Mouse (Mus musculus): ENCODE results near the gene Rab31.

Gene Rab31

DNA sequence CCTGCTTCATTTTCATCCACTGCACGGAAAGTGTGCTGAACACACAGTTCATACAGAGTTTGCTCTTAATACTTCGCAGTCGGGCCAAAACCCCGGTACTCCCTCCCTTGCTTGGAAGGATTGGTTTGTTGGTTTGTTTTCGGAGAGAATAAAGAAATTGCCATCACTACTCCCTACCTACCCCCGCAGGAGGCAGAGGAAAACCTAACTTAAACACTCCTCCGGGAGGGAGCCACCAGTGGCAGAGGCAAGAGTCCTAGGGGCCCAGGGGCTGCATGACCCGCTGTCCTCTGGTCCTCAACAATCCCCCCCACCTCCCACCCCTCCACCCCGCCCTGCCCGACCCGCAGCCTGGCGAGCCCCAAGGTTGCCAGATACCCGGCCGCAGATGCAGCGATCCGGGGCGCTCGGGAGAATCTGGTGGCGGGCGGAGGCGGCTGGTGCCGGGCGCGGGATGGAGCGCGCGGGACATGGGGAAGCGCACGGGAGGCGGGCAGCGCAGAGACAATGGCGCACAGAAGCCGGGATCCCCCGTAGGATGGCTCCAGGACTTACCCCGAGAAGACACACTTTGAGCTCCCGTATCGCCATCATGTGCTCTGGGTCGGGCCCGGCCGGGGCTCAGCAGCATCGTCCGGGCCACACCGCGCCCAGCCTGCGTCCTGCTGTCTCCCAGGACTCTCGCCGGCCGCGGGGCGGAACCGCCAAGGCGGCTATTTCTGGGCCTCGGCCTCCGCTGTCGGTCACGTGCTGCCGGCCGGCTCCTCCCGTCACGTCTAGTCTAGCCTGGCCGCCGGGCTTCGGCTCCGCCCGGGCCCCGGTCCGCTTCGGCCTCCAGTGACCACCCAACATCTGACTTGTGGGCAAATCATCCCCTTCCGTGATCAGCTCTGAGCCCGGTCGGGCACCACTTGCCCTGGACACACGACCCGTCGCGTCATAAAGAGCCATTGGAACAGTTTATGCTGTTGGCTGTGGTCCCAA is at the start of gene Rab31:
TSS of gene Rab31 (minus strand) at position 802 of the 984 bp plus-strand sequence.
- DNase-seq (ENCODE audit: low spot score) = no peak

- no peak for DNase-seq (ENCODE audit: low spot score)
These were observed 47.6 kb upstream of the Rab31 start for GRCm38 (mm10) chr17:65820197-65820596.

DNA sequence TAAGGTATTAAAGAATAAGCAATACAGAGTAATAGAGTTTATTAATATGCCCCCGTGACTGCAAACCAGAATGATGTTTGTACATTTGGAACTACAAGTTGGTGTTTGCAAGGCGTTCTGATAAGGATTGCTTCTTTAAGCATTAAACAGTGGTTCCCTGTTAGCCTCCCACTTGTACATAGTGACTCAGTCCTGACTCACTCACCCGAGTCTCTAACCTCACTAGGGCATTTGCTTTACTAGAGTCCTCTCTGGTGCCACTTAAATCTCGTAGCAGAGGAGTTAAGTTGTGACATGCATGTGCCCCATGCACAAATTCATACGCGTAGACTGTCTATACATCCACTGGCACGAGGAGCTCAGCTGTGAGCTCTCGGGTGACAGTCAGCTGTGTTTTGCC is 41.2 kb upstream of the Rab31 start:
- DNase-seq (ENCODE audit: low spot score) = no peak

- no peak for DNase-seq (ENCODE audit: low spot score)
These were observed 38.5 kb upstream of the Rab31 start for GRCm38 (mm10) chr17:65811032-65811431.

DNA sequence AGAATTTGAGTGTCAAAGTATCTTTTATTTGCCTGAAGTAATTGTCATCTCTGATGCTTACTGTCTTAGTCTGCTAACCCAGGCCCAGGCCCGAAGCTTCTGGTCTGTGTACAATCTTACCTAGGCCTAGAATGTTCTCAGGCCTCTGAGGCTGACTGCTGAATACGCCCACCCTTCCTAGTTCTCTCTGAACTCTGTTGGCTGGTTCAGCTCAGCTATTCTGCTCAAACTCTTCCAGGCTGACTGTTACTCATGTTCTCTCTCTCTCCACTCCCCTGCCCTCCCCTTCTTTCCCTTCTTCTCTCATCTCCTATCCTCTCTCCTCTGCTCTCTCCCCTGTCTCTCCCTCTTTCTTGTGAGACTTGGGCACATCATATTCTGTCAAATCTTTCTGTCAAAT is 33.9 kb upstream of the Rab31 start:
- no peak for DNase-seq (ENCODE audit: low spot score)

- DNase-seq (ENCODE audit: low spot score) = no peak
These were observed 33.4 kb upstream of the Rab31 start for GRCm38 (mm10) chr17:65805966-65806365.

GRCm38 (mm10) chr17:65802026-65802425 is 29.5 kb upstream of the Rab31 start:
- DNase-seq (ENCODE audit: low spot score) = no peak

- no peak for DNase-seq (ENCODE audit: low spot score)
These were observed 27.9 kb upstream of the Rab31 start for GRCm38 (mm10) chr17:65800451-65800850.

GRCm38 (mm10) chr17:65799353-65799752 is 26.8 kb upstream of the Rab31 start:
- DNase-seq (ENCODE audit: low spot score) = no peak

DNA sequence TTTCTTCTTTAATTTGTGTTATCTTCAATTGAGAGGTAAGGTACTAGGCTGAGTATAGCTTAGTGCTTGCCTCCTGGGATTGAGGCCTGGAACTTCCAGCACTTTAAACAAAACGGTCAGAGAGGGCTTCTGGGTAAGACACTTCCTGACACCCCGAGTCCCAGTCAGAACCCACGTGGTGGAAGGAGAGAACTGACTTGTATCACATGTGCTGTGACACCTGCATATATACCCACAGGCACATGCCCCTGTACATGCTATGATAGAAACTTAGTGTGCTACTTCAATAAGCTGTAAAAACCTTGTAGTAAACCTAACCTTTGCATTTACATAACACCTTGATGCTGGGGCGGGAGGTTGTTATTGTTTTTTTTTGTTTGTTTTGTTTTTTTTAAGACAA is 25.9 kb upstream of the Rab31 start:
- DNase-seq (ENCODE audit: low spot score) = no peak

DNA sequence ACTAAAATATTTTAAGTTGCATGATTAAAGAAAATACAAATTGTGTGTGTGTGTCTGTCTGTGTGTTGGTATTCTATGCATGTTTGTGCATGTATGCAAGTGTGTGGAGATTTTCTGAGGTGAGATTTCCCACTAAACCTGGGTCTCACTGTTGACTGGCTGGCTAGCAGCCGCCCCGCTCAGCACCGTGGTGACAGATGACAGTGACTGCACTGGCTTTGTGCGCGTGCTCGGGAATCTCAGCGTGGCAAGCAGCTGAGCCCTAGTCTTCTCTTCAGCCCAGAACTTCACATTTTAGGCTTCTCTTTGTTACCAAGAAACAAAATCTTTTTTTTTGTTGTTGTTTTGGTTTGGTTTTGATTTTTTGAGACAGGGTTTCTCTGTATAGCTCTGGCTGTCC is 23.5 kb upstream of the Rab31 start:
- no peak for DNase-seq (ENCODE audit: low spot score)

DNA sequence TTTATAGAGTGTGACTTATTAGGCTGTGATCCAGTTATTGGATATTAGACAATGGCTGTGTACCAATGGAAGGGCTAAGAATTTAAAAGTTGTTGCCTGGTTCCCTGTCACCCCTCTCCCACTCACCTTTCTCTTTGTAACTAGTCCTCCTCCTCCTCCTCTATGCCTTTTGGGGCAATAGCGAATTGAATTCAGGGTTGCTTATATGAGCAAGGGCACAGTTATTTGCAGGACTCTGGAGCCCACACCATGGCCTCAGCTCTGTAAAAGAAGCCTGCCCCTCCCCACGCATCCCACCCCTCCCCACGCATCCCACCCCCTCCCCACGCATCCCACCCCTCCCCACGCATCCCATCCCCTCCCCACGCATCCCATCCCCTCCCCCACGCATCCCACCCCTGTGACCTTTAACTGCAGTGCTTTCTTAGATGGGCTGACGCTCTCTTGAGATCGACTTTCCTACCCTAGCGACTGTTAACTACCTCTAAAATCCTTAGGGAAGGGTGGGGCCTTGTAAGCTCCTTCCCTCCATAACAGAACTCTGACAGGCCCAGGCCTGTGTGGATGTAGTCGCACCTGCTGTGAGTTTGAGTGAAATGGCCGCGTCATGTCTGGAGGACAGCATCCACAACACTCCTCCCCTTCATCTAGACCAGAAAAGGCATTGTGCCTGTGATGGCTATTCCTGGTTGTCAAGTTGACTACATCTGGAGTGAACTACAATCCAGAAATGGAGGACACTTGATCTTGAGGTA is 21.7 kb upstream of the Rab31 start:
- no peak for DNase-seq (ENCODE audit: low spot score)

DNA sequence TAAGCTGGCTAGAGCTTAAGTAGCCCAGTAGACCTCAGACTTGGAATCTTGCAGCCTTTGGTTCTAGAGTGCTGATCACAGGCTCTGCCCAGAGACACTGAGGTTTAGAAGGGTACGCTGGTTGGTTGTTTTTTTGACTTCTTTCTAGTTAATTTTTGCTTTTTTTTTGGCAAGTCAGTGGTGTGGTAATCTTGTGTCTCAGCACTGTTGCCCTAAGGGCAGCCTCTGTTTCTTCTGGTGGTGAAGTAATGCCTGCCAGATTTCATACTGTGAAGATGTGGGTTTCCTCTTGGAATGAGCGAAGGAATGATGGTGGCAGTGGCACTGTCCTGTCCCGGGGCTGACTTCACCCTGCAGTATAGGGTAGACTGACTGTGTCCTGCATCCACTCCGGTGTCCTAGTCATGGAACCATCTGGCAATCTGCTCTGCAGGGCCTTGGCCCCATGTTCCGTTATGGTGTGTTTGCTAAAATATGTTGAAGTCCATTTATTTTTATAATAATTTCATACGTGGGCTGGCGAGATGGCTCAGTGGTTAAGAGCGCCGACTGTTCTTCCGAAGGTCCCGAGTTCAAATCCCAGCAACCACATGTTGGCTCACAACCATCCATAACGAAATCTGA is 20.9 kb upstream of the Rab31 start:
- no peak for DNase-seq (ENCODE audit: low spot score)

GRCm38 (mm10) chr17:65791161-65791560 is 18.6 kb upstream of the Rab31 start:
- no peak for DNase-seq (ENCODE audit: low spot score)

- no peak for DNase-seq (ENCODE audit: low spot score)
These were observed 17.0 kb upstream of the Rab31 start for GRCm38 (mm10) chr17:65789576-65789975.

- no peak for DNase-seq (ENCODE audit: low spot score)
These were observed 16.2 kb upstream of the Rab31 start for GRCm38 (mm10) chr17:65788542-65789291.

GRCm38 (mm10) chr17:65787261-65787660 is 14.7 kb upstream of the Rab31 start:
- no peak for DNase-seq (ENCODE audit: low spot score)

DNA sequence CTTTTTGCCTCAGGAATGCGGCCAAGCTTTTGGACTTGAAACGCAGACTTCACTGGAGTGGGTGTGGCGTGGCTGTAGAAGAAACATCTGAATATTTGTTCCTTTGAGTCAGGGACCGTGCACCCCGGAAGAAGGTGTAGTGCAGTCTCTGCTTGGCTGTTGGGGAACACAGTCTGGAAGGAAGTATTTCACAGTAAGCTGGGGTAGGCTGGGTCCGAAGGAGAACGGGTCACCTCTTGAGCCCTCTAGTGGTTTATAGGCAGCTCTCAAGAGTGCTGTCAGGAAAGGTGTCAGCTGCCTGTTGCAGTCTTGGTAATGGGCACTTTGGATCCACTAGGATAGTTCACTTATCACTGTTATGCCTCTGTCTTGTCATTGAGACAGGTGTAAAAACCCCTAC is 13.7 kb upstream of the Rab31 start:
- DNase-seq (ENCODE audit: low spot score) = no peak

DNA sequence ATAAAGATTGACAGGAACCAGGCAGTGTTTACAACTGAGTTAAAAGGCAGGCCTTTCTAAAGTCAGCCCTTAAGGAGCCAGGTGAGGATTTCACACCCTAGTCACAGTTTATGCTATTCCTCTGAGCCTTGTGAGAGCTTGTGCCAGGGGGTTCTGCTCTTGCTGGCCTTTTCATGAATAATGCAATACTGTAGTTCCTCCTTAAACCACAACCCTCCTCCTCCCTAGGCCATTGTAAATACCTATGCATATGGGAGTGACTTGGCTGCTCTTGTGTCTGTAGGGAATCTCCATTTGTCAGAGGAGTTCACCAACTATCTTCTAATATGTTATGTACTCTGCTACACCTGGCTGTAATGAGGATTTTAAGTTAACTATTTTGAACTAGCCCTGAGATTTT is 13.2 kb upstream of the Rab31 start:
- DNase-seq (ENCODE audit: low spot score) = no peak

DNA sequence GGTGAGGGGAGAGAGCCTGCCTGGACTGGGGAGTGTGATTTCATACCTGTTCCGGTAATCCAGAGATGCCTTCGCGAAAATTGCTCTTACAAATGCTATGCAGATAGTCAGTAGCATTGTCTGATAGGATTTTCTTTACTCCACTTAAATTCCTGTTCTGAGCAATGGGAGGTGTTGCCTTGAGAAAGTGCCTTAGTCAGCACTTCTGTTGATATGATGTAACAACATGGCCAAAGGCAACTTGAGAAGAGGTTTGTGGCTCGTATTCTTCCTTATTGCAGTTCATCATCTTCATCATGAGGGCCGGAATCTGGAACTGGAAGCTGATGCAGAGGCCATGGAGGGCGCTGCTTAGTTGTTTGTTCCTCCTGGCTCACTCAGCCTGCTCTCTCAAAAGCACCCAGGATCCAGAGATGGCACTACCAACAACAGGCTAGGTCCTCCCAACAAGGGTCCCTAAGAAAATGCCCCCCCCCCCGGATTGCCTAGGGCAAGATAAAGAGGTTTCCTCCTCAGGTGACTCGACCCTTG is 12.1 kb upstream of the Rab31 start:
- no peak for DNase-seq (ENCODE audit: low spot score)

Measured in c-Kit-positive CD71-positive TER-119-positive erythroid progenitor cells, embryonic 14.5 days (primary cell).